Comparison of ENCODE assay signal across 13 mouse cellular contexts in the genomic region with DNA sequence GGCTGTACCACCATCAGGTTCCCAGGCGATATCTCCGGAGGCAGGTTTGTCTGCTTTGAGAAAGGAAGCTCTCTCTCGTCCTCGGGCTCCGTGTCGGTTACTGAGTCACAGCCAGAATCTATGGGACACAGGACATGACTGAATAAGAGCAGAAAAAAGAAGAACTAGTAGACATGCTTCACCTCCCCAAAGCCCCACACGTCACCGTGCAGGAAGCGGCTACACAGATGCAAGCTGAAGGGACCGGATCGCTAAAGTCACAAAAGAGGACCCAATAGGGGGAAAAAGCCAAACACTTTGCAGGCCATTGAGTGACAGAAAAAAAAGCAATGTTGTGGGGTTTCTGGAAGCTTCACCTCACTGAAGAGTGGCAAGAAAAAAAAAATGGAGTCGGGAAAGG. TPM values are rescaled to one million over a fixed set of nuclear protein-coding genes. Genes with fewer than 3 reads are reported as not detected.
A peak's percentile ranks its signal among the peaks of the same experiment; 100 is the strongest.
DNase-seq lines count a peak whose midpoint lies in the region; ATAC-seq lines count a peak whose summit lies in the region.
"Had no signal": no experiment of that assay in that cellular context is flagged by ENCODE, and none has a peak within 500 bp of the region (broad histone marks: within the 10 kb centered on the region; RNA-seq: fewer than 3 reads in every experiment).

No protein-coding gene starts in this region.

- WGBS in forebrain, embryonic 13.5 days = 94% methylated on average over 12 of the region's 12 CpGs

- no peaks in the 10 kb centered on the region for H3K36me3 ChIP-seq in forebrain, embryonic 13.5 days (ENCODE audit: poor library complexity, severe bottlenecking)
- H3K36me3 ChIP-seq: hindbrain, embryonic 12.5 days; limb, embryonic 15.5 days had no signal

- no peak for ATAC-seq in forebrain, embryonic 13.5 days
- ATAC-seq in frontal cortex, adult (ENCODE audit: low TSS enrichment) = no peak

- no peaks in the 10 kb centered on the region for H3K4me1 ChIP-seq in forebrain, embryonic 13.5 days
- H3K4me1 ChIP-seq: hindbrain, embryonic 12.5 days; limb, embryonic 15.5 days had no signal

- no peak overlapping the region for H3K4me3 ChIP-seq in forebrain, embryonic 13.5 days
- H3K4me3 ChIP-seq: hindbrain, embryonic 12.5 days; limb, embryonic 15.5 days had no signal

- no peak overlapping the region for H3K27ac ChIP-seq in forebrain, embryonic 13.5 days
- H3K27ac ChIP-seq: hindbrain, embryonic 12.5 days; limb, embryonic 15.5 days had no signal

- no peaks in the 10 kb centered on the region for H3K9me3 ChIP-seq in forebrain, embryonic 13.5 days (replicated peaks)
- H3K9me3 ChIP-seq: hindbrain, embryonic 12.5 days; limb, embryonic 15.5 days had no signal

- DNase-seq in adrenal gland, postnatal 14 days = peak; percentile 23
- no peak for DNase-seq in adrenal gland, postnatal 25 days
- DNase-seq in CD4-positive helper T cell, adult 2 months (ENCODE audit: low read depth, low spot score) = peak; percentile 29
- DNase-seq in induced T-regulatory cell, adult 2 months (ENCODE audit: low read depth) = peak; percentile 68
- peak; percentile 44 for DNase-seq in spleen, adult 12 weeks (ENCODE audit: low spot score)
- no peak for DNase-seq in testis, postnatal 10 days (ENCODE audit: low spot score)
- DNase-seq: embryo, embryonic 11 days; kidney, adult 9 months; midbrain, embryonic 14.5 days had no signal

- H3K4me2 ChIP-seq in forebrain, embryonic 13.5 days = no peak overlapping the region
- H3K4me2 ChIP-seq: hindbrain, embryonic 12.5 days; limb, embryonic 15.5 days had no signal

- no peak overlapping the region for H3K9ac ChIP-seq in forebrain, embryonic 13.5 days
- H3K9ac ChIP-seq: hindbrain, embryonic 12.5 days; limb, embryonic 15.5 days had no signal

- H3K27me3 ChIP-seq in forebrain, embryonic 13.5 days = no peaks in the 10 kb centered on the region
- H3K27me3 ChIP-seq: hindbrain, embryonic 12.5 days; limb, embryonic 15.5 days had no signal

RNA-seq across cellular contexts. Expression of a gene that starts 52.7 kb away (rescaled TPM):
- total RNA-seq in adrenal gland, postnatal 14 days (2021) = 8.4 and 9.3 TPM in 2 replicates
- total RNA-seq in adrenal gland, postnatal 25 days (2021) = 9.0 and 14.8 TPM in 2 replicates
- 0.99 and 1.1 TPM in 2 replicates for polyA plus RNA-seq in forebrain, embryonic 13.5 days (2015; fragmentation: Nextera tagmentation; extraction: Ambion mirVana)

Comparison
In these comparisons a context has a peak if more than half of its experiments do, and no peak if none do; other contexts are left out.
1. DNase-seq: peak in adrenal gland, postnatal 14 days (single experiment), CD4-positive helper T cell, adult 2 months (single experiment), induced T-regulatory cell, adult 2 months (single experiment) and spleen, adult 12 weeks (single experiment); none in adrenal gland, postnatal 25 days (single experiment) and testis, postnatal 10 days (single experiment).